Comparison of ENCODE assay signal across 10 mouse cellular contexts in genomic region chr7:99215347-99215855, GRCm38 (mm10). TPM values are rescaled to one million over a fixed set of nuclear protein-coding genes. Genes with fewer than 3 reads are reported as not detected.
DNase-seq lines count a peak whose midpoint lies in the region; ATAC-seq and TF ChIP-seq lines count a peak whose summit lies in the region.
"Had no signal": no experiment of that assay in that cellular context is flagged by ENCODE, and none has a peak within 500 bp of the region (broad histone marks: within the 10 kb centered on the region; RNA-seq: fewer than 3 reads in every experiment).

No protein-coding gene starts in this region.

- H3K4me1 ChIP-seq in liver, embryonic 15.5 days (replicated peaks) = peaks cover 26% of the 10 kb centered on the region
- no peaks in the 10 kb centered on the region; the same call in 1 of the 2 replicates for H3K4me1 ChIP-seq in liver, embryonic 11.5 days (replicated peaks; ENCODE audit: control insufficient read depth, insufficient read depth, low read length)
- peaks cover 34% of the 10 kb centered on the region for H3K4me1 ChIP-seq in olfactory bulb, adult 2 months (ENCODE audit: control insufficient read depth, insufficient read depth, low read length)
- no peaks in the 10 kb centered on the region for H3K4me1 ChIP-seq in hindbrain, embryonic 11.5 days (replicated peaks; ENCODE audit: control insufficient read depth, insufficient read depth, low read length)

- TF ChIP-seq POLR2A in olfactory bulb, adult 2 months (IDR thresholded peaks at IDR 0.05; ENCODE audit: insufficient read depth, low read depth, low read length) = no peak

- H3K27ac ChIP-seq in liver, embryonic 15.5 days (replicated peaks) = no peak overlapping the region
- H3K27ac ChIP-seq in liver, embryonic 11.5 days (ENCODE audit: low read depth, low read length) = no peak overlapping the region
- peak overlapping the region; percentile 77 for H3K27ac ChIP-seq in olfactory bulb, adult 2 months (ENCODE audit: insufficient read depth, low read depth, low read length)
- H3K27ac ChIP-seq in hindbrain, embryonic 11.5 days (ENCODE audit: low read depth, low read length) = no peak overlapping the region

- 51% methylated on average over 8 of the region's 8 CpGs for WGBS in liver, embryonic 15.5 days (ENCODE audit: insufficient replicate concordance)
- 62% methylated on average over 8 of the region's 8 CpGs for WGBS in liver, embryonic 11.5 days
- 43% methylated on average over 8 of the region's 8 CpGs for WGBS in olfactory bulb, adult 2 months
- WGBS in hindbrain, embryonic 11.5 days = 61% methylated on average over 8 of the region's 8 CpGs

- H3K4me3 ChIP-seq in liver, embryonic 15.5 days (replicated peaks) = no peak overlapping the region
- H3K4me3 ChIP-seq in liver, embryonic 11.5 days (ENCODE audit: low read depth, low read length) = no peak overlapping the region
- H3K4me3 ChIP-seq in olfactory bulb, adult 2 months (ENCODE audit: insufficient read depth, low read depth, low read length) = no peak overlapping the region
- no peak overlapping the region for H3K4me3 ChIP-seq in hindbrain, embryonic 11.5 days (ENCODE audit: low read depth, low read length)

- intact Hi-C loops in heart, postnatal 14 days (cut with DNase I) = no loop called here

- no peak overlapping the region for H3K4me2 ChIP-seq in liver, embryonic 15.5 days
- H3K4me2 ChIP-seq in liver, embryonic 11.5 days = no peak overlapping the region
- no peak overlapping the region for H3K4me2 ChIP-seq in hindbrain, embryonic 11.5 days (replicated peaks; ENCODE audit: low read depth, low read length)

- H3K9me3 ChIP-seq in liver, embryonic 15.5 days (replicated peaks) = no peaks in the 10 kb centered on the region
- no peaks in the 10 kb centered on the region for H3K9me3 ChIP-seq in liver, embryonic 11.5 days (ENCODE audit: control insufficient read depth, low read length)
- no peaks in the 10 kb centered on the region for H3K9me3 ChIP-seq in hindbrain, embryonic 11.5 days (ENCODE audit: control insufficient read depth, low read length)
- H3K9me3 ChIP-seq: G1E had no signal

- no peaks in the 10 kb centered on the region for H3K36me3 ChIP-seq in liver, embryonic 15.5 days (replicated peaks)
- no peaks in the 10 kb centered on the region for H3K36me3 ChIP-seq in liver, embryonic 11.5 days (ENCODE audit: control insufficient read depth, insufficient read depth, low read length)
- H3K36me3 ChIP-seq in hindbrain, embryonic 11.5 days (ENCODE audit: control insufficient read depth, insufficient read depth, low read length) = no peaks in the 10 kb centered on the region
- H3K36me3 ChIP-seq: G1E had no signal

- DNase-seq in liver, embryonic 11.5 days (ENCODE audit: low spot score) = no peak
- DNase-seq in brain, adult 2 months (ENCODE audit: low read depth, low spot score) = peak; percentile 69
- peak; percentile 39 to 58 for DNase-seq in heart, postnatal 14 days
- DNase-seq in hindbrain, embryonic 11.5 days (ENCODE audit: low spot score) = no peak
- DNase-seq in thymus, adult 18-20 months = no peak

- no peak overlapping the region for H3K9ac ChIP-seq in liver, embryonic 15.5 days
- no peak overlapping the region for H3K9ac ChIP-seq in liver, embryonic 11.5 days (ENCODE audit: low read depth, low read length)
- H3K9ac ChIP-seq in hindbrain, embryonic 11.5 days (ENCODE audit: low read depth, low read length) = no peak overlapping the region

- no peak for TF ChIP-seq CTCF in olfactory bulb, adult 2 months (IDR thresholded peaks at IDR 0.05; ENCODE audit: insufficient read depth, low read depth, low read length)

- ATAC-seq in liver, embryonic 15.5 days (ENCODE audit: insufficient read depth) = peak; percentile 26; the same call in 1 of the 2 replicates
- no peak; the same call in 1 of the 2 replicates for ATAC-seq in liver, embryonic 11.5 days (replicated peaks; ENCODE audit: low FRiP score)
- ATAC-seq in CD4-positive, CD25-positive, alpha-beta regulatory T cell, adult 4 months = no peak
- ATAC-seq in hindbrain, embryonic 11.5 days (ENCODE audit: low FRiP score) = no peak

- H3K27me3 ChIP-seq in liver, embryonic 15.5 days = no peaks in the 10 kb centered on the region
- H3K27me3 ChIP-seq in liver, embryonic 11.5 days (replicated peaks; ENCODE audit: control insufficient read depth, insufficient read depth, low read length) = no peaks in the 10 kb centered on the region
- no peaks in the 10 kb centered on the region for H3K27me3 ChIP-seq in hindbrain, embryonic 11.5 days (ENCODE audit: control insufficient read depth, insufficient read depth, low read length)

RNA-seq across cellular contexts. Expression of gene Mogat2, which starts 23.0 kb away (rescaled TPM):
- 30.7 and 30.9 TPM in 2 replicates for polyA plus RNA-seq in liver, embryonic 15.5 days (2015; fragmentation: Nextera tagmentation; extraction: Ambion mirVana)
- 37.8 and 42.2 TPM in 2 replicates for polyA plus RNA-seq in liver, embryonic 11.5 days (2014; fragmentation: Nextera tagmentation; extraction: Ambion mirVana)
- not detected for total RNA-seq in heart, postnatal 14 days (2021)
- not detected in 2 replicates for polyA plus RNA-seq in olfactory bulb, adult 2 months (2012; ENCODE audit: insufficient read depth, insufficient read length, low replicate concordance, missing spikeins)
- polyA plus RNA-seq in CD4-positive, CD25-positive, alpha-beta regulatory T cell, adult 4 months (2017; shearing (Covaris generic)) = not detected
- polyA plus RNA-seq in hindbrain, embryonic 11.5 days (2014; fragmentation: Nextera tagmentation; extraction: Ambion mirVana) = 11.1 and 14.5 TPM in 2 replicates
- total RNA-seq: G1E; left cerebral cortex, postnatal 36 days had no signal

RNA-seq across cellular contexts. Expression of gene Dgat2, which starts 32.9 kb away (rescaled TPM):
- polyA plus RNA-seq in liver, embryonic 15.5 days (2015; fragmentation: Nextera tagmentation; extraction: Ambion mirVana) = 137 and 174 TPM in 2 replicates
- 59.9 and 60.1 TPM in 2 replicates for polyA plus RNA-seq in liver, embryonic 11.5 days (2014; fragmentation: Nextera tagmentation; extraction: Ambion mirVana)
- 100 to 1,000 TPM; 256 to 300 TPM for total RNA-seq in heart, postnatal 14 days (2021)
- not detected in 2 replicates for polyA plus RNA-seq in olfactory bulb, adult 2 months (2012; ENCODE audit: insufficient read depth, insufficient read length, low replicate concordance, missing spikeins)
- polyA plus RNA-seq in CD4-positive, CD25-positive, alpha-beta regulatory T cell, adult 4 months (2017; shearing (Covaris generic)) = 1 to 10 TPM; 3.1 to 4.4 TPM
- 9.4 and 11.2 TPM in 2 replicates for polyA plus RNA-seq in hindbrain, embryonic 11.5 days (2014; fragmentation: Nextera tagmentation; extraction: Ambion mirVana)

RNA-seq across cellular contexts. Expression of gene Map6, which starts 51.8 kb away (rescaled TPM):
- 0.12 and 0.18 TPM in 2 replicates for polyA plus RNA-seq in liver, embryonic 15.5 days (2015; fragmentation: Nextera tagmentation; extraction: Ambion mirVana)
- 0.32 and 0.69 TPM in 2 replicates for polyA plus RNA-seq in liver, embryonic 11.5 days (2014; fragmentation: Nextera tagmentation; extraction: Ambion mirVana)
- 1 to 10 TPM; 3.0 to 4.3 TPM for total RNA-seq in heart, postnatal 14 days (2021)
- not detected in 2 replicates for polyA plus RNA-seq in olfactory bulb, adult 2 months (2012; ENCODE audit: insufficient read depth, insufficient read length, low replicate concordance, missing spikeins)
- polyA plus RNA-seq in CD4-positive, CD25-positive, alpha-beta regulatory T cell, adult 4 months (2017; shearing (Covaris generic)) = 1 to 10 TPM; 2.4 to 4.5 TPM
- 49.6 and 51.8 TPM in 2 replicates for polyA plus RNA-seq in hindbrain, embryonic 11.5 days (2014; fragmentation: Nextera tagmentation; extraction: Ambion mirVana)
- polyA plus RNA-seq: G1E had no signal

Comparison
In these comparisons a context has a peak if more than half of its experiments do, and no peak if none do; other contexts are left out.
1. DNase-seq: peak in brain, adult 2 months (single experiment) and heart, postnatal 14 days (2 of 2); none in liver, embryonic 11.5 days (single experiment), hindbrain, embryonic 11.5 days (single experiment) and thymus, adult 18-20 months (0 of 2).
2. RNA of gene Mogat2, which starts 23.0 kb away (polyA plus RNA-seq): 37.8 to 42.2 TPM in liver, embryonic 11.5 days, 30.7 to 30.9 TPM in liver, embryonic 15.5 days and 11.1 to 14.5 TPM in hindbrain, embryonic 11.5 days; not detected in olfactory bulb, adult 2 months and not detected in CD4-positive, CD25-positive, alpha-beta regulatory T cell, adult 4 months; every median in the first group is over 10 times any median in the second.